Mouse (Mus musculus) megakaryocyte progenitor cell, adult 5-6 weeks (primary cell): Measurements from ENCODE around the gene Zc3h18. TPM values are rescaled to one million over a fixed set of nuclear protein-coding genes. Genes with fewer than 3 reads are reported as not detected.
A peak's percentile ranks its signal among the peaks of the same experiment; 100 is the strongest.

Experiments
- ATAC-seq: replicated peaks from 2 replicates; pipeline ENCODE4 v1.8.0; 2016; ENCODE audit warnings: mild to moderate bottlenecking, moderate TSS enrichment, inconsistent platforms; ENCODE audit not compliant: poor library complexity
- total RNA-seq, 2 experiments: library from RNA; stranded (forward) in 1 of 2; stranded (reverse) in 1 of 2; fragments of 157-497, 149-512 nt in 1 of 2; fragments of 200-1000 nt in 1 of 2; gene quantifications; 2 replicates each; pipeline versions ENCODE4 v1.2.3 to v1.2.4; 2015 to 2017

The Zc3h18 gene
- total RNA-seq, 2 experiments from 2014 or later, result 26.1 to 55.6 TPM

DNA sequence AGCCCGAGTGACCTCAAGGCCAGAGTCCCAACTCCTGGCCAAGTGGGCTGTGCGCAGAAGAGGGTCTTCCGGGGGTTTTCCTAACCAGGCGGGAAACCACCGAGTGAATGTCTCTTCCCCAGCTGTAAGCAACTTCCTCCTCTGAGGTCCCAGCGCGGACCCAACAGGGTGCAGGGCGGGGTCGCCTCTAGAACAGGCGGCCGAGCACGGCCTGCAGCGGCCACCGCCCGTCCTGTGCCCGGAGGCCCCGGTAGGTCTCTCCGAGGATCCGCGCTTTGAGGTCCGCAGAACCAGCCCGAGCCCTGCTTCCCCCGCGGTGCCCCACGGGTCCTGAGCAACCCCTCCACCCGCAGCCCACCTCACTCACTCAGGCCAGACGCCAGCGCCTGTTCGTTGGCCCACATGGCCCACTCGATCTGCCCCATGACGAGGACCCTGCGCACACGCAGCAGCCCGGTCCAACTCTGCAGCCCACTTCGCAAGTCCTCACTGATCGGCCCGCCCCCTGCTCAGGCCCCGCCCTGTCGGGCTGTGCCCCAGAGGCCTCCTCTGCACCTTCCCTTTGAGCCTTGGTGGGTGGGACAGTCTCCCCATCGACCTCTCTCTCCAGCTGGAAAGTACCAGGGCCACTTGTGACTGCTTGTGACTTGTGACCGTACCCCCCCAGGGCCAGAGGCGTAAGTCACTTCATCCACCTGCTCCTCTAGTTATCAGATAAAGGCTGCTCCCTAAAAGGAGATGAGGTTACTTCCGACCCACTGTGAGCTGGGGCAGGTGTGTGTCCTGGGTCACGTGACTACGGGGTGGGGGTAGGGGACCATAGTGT is 56.2 kb downstream of the Zc3h18 start, which contains the start of gene Cyba:
Gene Cyba (minus strand): TSS at position 488 of the 826 bp plus-strand sequence.
- peak; percentile 56 for ATAC-seq

GRCm38 (mm10) chr8:122433269-122433905 is 57.0 kb downstream of the Zc3h18 start:
- ATAC-seq, result peak; percentile 25; the same call in 1 of the 2 replicates

GRCm38 (mm10) chr8:122435375-122435774 is 59.0 kb downstream of the Zc3h18 start:
- no peak for ATAC-seq

DNA sequence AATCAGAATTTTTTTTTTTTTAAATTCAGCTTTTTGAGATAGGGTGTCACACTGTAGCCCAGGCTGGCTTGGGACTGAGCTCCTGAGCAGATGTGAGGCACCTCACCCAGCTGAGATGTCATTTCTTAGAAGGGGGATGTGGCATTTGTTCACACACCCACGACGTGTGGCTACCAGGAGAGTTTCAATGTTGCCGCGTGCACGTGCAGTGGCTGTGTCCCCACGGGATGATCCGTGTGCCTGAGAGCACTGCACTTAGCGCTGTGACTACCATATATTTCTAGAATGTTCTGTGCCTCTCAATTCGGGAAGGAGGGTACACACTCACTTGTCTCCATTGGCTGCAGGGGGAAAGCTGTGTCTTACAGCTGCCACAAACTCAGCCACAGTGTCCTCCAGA is 59.7 kb downstream of the Zc3h18 start:
- no peak for ATAC-seq

DNA sequence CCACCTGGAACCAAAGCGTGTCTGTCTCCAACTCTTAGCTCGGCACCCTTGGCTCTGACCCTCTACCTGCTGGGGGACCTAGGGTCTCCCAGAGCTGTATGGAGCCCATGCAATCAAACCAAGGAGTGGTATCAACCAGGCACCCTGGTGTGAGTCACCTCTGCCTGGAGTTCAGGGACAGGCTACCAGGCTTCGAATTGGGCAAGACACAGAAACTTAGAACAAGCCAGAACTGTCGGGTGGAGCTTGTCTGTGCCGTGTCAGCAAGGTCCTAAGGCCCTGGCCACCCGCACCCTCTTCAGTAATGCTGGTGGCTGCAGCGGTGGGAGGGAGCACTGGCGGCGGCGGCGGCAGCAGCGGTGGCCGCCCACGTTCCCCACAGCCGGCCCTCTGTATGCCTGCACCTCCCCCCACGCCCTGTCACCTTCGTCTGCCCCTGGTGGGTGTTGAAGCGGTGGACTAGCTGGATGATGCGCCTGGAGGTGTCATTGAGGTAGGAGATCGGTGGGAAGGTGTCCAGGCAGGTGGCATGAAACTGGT is 60.2 kb downstream of the Zc3h18 start:
- no peak for ATAC-seq

GRCm38 (mm10) chr8:122437708-122438331 is 61.4 kb downstream of the Zc3h18 start:
- peak; percentile 63 for ATAC-seq

DNA sequence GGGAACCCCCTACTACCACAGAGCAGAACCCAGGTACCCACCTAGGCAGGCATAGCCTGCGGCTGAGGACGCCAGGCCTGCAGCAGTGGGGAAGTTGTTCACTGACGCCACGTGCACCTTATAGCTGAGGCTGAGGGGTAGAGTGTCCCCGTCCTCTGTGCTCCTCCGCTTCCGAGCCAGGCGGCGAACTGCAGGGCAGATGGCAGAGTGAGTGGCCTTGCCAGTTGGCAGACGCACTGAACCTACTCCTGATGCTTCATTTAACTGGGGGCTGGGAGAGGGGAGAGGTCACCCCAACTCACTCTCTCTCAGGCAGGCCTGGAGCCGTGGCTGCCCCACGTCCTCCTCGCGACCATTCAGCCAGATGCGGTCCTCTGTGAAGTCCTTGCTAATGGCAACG is 62.9 kb downstream of the Zc3h18 start:
- ATAC-seq, result no peak

DNA sequence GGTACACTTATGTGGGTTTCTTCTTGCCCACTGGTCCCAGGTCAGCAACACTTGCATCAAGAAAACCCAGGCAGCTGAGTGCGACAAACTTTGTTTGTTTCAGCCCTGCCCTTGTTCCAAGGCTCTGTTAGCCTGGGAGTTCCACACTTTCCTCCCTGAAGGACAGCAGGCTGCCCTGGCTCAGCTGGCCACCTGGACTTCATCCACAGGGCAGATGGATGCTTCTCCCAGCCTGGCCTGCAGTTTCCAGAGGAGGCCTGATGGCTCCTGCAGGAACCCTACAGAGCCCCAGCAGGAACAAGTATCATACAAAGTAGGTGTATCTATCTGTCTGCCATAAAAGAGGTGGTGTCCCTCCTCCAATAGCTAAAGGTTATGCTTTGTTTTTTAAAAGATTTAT is 64.9 kb downstream of the Zc3h18 start:
- no peak for ATAC-seq

GRCm38 (mm10) chr8:122442356-122442755 is 65.9 kb downstream of the Zc3h18 start:
- ATAC-seq, result no peak

DNA sequence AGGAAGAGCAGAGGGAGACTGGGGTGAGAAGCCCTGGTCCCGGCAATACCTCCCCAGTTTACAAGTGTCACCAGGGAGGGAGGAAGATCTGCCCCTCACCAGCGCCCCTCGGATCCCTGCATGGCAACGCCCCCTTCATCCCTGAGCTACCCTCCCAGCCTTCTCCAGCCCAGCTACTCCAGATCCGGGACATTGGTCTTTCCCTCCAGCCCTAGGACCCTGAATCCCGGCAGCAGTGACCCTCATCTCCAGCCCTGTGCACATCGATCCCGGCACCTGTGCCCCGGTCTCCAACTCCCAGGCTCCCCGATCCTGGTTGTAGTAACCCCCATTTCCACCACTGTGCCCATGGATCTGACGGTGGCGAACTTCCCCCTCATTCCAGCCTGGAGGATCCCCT is 66.4 kb downstream of the Zc3h18 start:
- ATAC-seq, result no peak

DNA sequence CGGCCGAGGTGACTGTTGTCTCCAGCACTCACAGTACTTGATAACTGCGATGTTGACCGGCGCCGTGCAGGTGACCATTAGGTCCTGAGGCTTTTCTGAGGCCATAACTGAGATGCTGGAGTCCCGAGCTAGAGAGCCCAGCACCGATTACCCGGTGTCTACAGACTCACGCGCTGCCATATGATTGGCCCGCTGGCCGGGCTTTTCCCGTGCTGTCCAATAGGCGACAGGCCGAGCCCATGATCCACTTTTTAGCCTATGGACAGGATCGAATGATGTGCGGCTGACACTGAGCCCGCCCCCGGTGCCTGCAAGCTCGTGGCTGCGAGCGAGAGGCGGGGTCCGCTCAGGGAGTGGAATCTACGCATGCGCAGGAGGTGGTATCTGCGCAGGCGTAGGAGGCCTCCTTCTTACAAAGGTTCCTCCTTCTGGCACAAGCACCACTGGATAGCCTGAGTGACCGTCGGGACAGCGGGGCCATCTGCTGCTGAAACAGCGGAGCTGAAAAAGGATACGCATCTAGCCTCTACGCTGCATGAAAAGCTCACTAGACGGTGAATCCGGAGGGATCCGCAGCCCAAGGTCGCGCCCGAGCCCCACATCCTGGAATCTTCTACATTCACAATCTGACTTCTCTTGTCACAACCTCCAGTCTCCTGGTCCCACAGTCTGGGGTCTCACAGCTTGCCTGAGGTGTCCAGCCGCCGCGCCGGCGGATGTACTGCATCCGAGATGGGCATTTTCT is 67.0 kb downstream of the Zc3h18 start, which contains the start of gene Mvd:
Gene Mvd (minus strand): TSS at position 161 of the 745 bp plus-strand sequence.
- peak; percentile 90 for ATAC-seq

GRCm38 (mm10) chr8:122444058-122444748 is 67.8 kb downstream of the Zc3h18 start:
- ATAC-seq, result peak; percentile 67

- no peak for ATAC-seq
Observed at GRCm38 (mm10) chr8:122445203-122445602, 68.8 kb downstream of the Zc3h18 start.

- ATAC-seq, result no peak
Observed at GRCm38 (mm10) chr8:122451161-122451703, 74.8 kb downstream of the Zc3h18 start.

DNA sequence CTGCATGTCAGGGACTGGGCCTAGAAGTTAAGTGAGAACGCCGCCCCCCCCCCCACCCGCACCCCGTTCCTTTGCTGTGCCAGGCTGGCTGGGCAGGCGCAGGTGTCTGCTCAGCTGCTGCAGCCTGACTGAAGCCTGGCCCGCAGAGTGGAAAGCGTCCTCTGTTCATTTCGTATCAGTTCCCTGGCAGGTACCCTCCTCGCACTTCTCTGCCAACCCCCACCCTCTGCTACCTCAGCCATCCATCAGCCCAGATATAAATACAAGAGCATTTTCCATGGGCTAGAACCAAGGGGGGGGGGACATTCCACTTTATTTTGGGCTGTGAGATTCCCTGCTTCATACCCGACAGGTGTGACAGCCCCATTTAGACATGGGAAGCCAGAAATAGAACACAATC is 75.7 kb downstream of the Zc3h18 start:
- ATAC-seq, result no peak

- peak; percentile 50 for ATAC-seq
Observed at GRCm38 (mm10) chr8:122454409-122454808, 78.0 kb downstream of the Zc3h18 start.

DNA sequence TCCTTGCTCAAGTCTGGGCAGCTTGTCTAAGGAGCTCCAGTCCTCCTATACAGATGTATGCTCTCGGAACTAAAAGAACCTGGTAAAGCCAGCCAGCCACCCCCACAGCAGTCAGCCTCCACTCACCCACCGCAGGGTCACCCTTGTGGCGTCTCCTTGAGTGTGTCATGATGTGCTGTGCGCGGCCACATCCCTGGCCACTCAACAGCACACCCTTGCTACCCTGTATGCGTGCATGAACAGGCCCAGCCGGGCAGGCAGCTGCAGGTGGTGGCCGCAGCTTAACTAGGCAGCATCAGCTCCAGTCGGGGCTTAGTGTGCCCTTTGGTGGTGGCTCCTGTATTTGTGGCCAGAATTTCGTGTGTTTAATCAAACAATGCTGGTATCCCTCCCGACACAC is 80.8 kb downstream of the Zc3h18 start:
- no peak for ATAC-seq

DNA sequence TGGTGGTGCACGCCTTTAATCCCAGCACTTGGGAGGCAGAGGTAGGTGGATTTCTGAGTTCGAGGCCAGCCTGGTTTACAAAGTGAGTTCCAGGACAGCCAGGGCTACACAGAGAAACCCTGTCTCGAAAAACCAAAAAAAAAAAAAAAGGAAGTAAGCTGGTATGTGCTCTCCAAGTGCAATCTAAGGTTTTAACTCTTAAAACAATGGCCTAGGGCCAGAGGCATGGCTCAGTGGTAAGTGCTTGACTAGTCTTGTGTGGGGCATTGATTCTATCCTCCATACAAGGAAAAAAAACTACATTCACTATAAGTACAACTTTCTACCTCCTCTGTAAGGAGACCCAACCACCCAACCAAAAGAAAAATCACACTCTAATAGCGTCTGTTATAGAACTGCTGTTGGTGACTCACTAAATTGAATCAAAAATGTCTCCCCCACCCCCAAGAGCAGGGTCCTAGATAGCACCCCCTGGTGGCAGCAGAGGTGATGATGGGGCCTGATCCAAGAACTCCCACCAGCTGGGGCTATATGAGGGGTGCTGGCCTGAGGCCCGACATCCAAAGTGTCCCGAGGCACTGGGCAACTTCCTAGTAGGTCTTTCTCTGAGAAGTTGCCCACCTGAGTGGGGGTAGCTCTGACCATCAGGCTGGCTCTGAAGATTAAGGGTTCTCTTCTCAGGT is 83.0 kb downstream of the Zc3h18 start:
- no peak for ATAC-seq

DNA sequence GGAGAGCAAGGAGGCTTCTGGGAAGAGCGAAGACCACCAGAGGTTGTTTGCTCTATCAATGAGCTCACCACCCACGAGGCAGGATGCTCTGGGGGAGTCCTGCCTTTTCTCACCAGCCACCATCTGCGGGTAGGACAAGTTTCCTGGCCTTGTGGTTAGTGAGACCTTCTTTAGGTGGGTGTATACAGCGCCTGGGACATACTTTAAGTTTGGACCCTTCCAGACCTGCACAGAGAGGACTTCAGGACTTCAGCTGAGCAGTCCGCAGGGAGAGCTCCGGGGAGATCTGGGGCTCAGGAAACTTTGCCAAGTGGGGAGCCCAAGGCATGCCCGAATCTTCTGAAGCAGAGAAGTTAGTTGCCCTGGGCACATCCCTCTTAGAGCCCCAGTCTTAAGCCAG is 83.6 kb downstream of the Zc3h18 start:
- no peak for ATAC-seq
